Mouse (Mus musculus) heart, embryonic 10.5 days (tissue): ENCODE results near the gene Adgrl2. TPM values are rescaled to one million over a fixed set of nuclear protein-coding genes. Genes with fewer than 3 reads are reported as not detected.

Experiments
- DNase-seq: peaks from one replicate; pipeline ENCODE4 v3.0.0-alpha.2; 2017; ENCODE audit warnings: low spot score
- H3K27ac ChIP-seq: fragments of 300-500 bp; sonication (generic); 2 replicates; pipeline ENCODE4 v1.5.1; 2016; ENCODE audit warnings: mild to moderate bottlenecking
- H3K27me3 ChIP-seq: fragments of 300-500 bp; sonication (generic); 2 replicates; pipeline ENCODE4 v1.6.1; 2016; ENCODE audit warnings: mild to moderate bottlenecking; ENCODE audit not compliant: poor library complexity, insufficient read depth, severe bottlenecking
- H3K36me3 ChIP-seq: fragments of 300-500 bp; sonication (generic); 2 replicates; pipeline ENCODE4 v1.6.1; 2016; ENCODE audit warnings: mild to moderate bottlenecking, moderate library complexity
- H3K4me1 ChIP-seq: fragments of 300-500 bp; sonication (generic); 2 replicates; pipeline ENCODE4 v1.6.1; 2016; ENCODE audit warnings: mild to moderate bottlenecking
- H3K4me3 ChIP-seq: fragments of 300-500 bp; sonication (generic); 2 replicates; pipeline ENCODE4 v1.5.1; 2016; ENCODE audit warnings: mild to moderate bottlenecking, moderate library complexity
- H3K9me3 ChIP-seq: fragments of 300-500 bp; sonication (generic); 2 replicates; pipeline ENCODE4 v1.6.1; 2016; ENCODE audit warnings: mild to moderate bottlenecking, moderate library complexity
- WGBS: fragments of 180-500 bp; shearing (Covaris S2); methylation state at CpG from one replicate; pipeline ENCODE4 v1.1.7; 2016; 5-methylcytosine and 5-hydroxymethylcytosine counted together
- polyA plus RNA-seq: library from polyadenylated mRNA; unstranded; fragments of >200 nt; fragmentation: Nextera tagmentation; extraction: Ambion mirVana; gene quantifications from 2 replicates; pipeline ENCODE4 v1.2.1, GENCODE M21; 2016

Gene Adgrl2
- polyA plus RNA-seq, 1 experiment from 2014 or later = 45.0 TPM

DNA sequence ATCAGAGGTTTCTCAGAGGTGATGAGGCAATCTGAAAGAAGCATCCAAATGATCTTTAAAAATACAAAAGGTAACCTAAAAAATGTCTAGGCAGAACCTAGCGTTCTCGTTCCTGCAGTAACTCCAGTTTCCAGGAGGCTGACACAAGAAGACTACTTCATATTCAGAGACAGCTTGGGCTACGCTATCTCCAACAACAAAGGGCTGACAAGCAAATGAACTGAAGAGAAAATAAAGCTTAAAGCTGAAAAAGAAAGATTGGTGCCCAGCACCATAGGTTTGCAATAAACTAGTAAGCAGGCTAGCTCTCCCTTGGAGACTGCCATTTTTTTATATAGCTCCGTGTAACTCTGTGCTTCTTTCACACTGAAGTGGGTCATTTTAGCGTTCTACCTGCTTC lies 28.7 kb downstream of the Adgrl2 start:
- H3K27ac ChIP-seq = no peak overlapping the region
- H3K9me3 ChIP-seq = no peaks in the 10 kb centered on the region
- H3K4me1 ChIP-seq = peaks cover 47% of the 10 kb centered on the region
- WGBS = 78% methylated on average over 5 of the region's 5 CpGs
- H3K4me3 ChIP-seq = no peak overlapping the region
- no peaks in the 10 kb centered on the region for H3K36me3 ChIP-seq
- no peaks in the 10 kb centered on the region for H3K27me3 ChIP-seq
- no peak for DNase-seq

GRCm38 (mm10) chr3:148960751-148961289 lies 29.5 kb downstream of the Adgrl2 start:
- Histone ChIP-seq H3K4me3 (no peak overlapping the region), H3K36me3 (no peaks in the 10 kb centered on the region), H3K4me1 (peaks cover 46% of the 10 kb centered on the region), H3K27ac (peak overlapping the region; percentile 47), H3K9me3 (no peaks in the 10 kb centered on the region), H3K27me3 (no peaks in the 10 kb centered on the region)
- no peak for DNase-seq
- 48% methylated on average over 9 of the region's 9 CpGs for WGBS

DNA sequence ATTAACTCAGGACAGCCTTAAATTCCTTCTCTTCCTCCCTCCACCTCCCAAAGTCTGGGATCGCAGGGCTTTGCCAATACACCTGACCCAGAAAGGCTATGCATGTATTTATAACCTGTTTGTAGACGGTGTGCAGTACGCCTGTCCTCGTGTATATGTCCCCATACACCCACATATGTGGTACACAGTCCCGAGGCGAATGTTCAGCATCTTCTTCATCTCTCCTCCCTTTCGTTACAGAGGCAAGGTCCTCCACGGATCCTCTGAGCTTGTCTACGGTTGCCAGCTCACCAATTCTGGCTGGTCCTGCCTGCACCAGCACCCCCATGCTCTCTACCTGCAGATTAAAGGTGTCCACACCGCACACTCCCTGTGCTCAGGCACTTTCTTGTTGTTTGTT lies 30.1 kb downstream of the Adgrl2 start:
- WGBS = 85% methylated on average over 10 of the region's 10 CpGs

DNA sequence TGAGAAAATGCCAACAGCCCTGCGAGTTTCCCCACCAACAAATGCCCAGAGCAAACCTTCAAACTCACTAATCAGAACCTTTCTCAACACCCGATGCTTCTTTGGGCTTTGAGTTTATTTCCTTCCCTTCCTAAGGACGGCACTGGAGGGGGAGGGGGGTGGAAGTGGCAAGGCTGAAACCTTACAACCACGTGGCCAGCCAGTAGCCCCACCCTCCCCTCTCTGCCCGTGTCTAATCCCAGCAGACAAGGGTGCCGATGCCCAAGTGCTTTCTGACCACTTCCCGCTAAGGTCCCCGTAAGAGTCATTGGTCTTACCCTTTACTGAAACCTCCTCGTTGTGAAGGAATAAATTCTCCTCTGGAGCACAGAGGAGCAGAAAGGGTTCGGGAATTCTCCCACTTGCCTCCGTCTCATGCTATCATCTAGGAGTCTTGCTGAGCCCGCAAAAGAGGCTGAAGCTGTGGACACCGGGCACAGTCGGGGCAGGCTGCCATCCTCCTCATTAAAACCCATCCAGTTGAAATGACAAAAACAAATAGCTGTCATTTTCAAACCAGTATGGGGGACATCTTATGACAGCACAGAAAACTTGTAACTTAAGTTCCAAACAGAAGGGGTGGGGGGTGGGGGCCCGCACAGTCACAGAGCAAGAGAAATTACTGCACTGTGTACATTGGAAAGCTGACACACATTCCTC lies 30.9 kb downstream of the Adgrl2 start:
- Histone ChIP-seq H3K4me1 (peaks cover 50% of the 10 kb centered on the region), H3K27ac (peak overlapping the region; percentile 76), H3K27me3 (no peaks in the 10 kb centered on the region), H3K9me3 (no peaks in the 10 kb centered on the region), H3K36me3 (no peaks in the 10 kb centered on the region), H3K4me3 (peak overlapping the region; percentile 57)
- DNase-seq = no peak
- WGBS = 13% methylated on average over 15 of the region's 15 CpGs

More for the DNA sequence above, 30.1 kb downstream of the Adgrl2 start:
- no peaks in the 10 kb centered on the region for H3K27me3 ChIP-seq
- no peaks in the 10 kb centered on the region for H3K9me3 ChIP-seq
- no peak for DNase-seq
- H3K4me3 ChIP-seq = no peak overlapping the region
- H3K4me1 ChIP-seq = peaks cover 50% of the 10 kb centered on the region
- peak overlapping the region; percentile 47; the same call in 1 of the 2 replicates for H3K27ac ChIP-seq
- H3K36me3 ChIP-seq = no peaks in the 10 kb centered on the region

GRCm38 (mm10) chr3:148958714-148959113 lies 31.6 kb downstream of the Adgrl2 start:
- H3K27ac ChIP-seq = peak overlapping the region; percentile 76
- H3K4me3 ChIP-seq = peak overlapping the region; percentile 57
- H3K36me3 ChIP-seq = no peaks in the 10 kb centered on the region
- whole genome bisulfite sequencing = 35% methylated on average over 5 of the region's 5 CpGs
- H3K27me3 ChIP-seq = no peaks in the 10 kb centered on the region
- peaks cover 50% of the 10 kb centered on the region for H3K4me1 ChIP-seq
- no peak for DNase-seq
- no peaks in the 10 kb centered on the region for H3K9me3 ChIP-seq

GRCm38 (mm10) chr3:148958185-148958584 lies 32.2 kb downstream of the Adgrl2 start:
- WGBS = 69% methylated on average over 9 of the region's 9 CpGs

DNA sequence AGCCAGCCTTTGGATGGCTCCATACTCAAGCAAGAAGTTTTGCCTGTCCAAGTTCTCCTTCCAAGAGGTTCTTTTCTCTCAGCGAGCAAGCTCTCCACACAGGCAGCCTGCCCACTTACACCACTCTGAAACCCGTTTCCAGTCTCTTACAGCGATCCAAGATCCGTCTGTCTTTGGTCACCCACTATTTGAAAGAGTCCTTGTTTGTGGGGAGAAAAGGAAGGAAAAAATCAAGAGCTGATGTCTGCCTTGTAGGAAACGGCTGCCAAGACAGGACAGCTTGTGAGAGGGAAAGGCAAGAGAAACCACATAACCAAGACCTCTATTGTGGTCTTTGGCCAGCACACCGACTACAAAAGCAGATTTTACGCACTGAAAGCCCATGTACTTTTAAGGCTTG lies 33.5 kb downstream of the Adgrl2 start:
- Histone ChIP-seq H3K27ac (no peak overlapping the region), H3K36me3 (peaks cover 12% of the 10 kb centered on the region; the same call in 1 of the 2 replicates), H3K4me1 (peaks cover 50% of the 10 kb centered on the region), H3K27me3 (no peaks in the 10 kb centered on the region), H3K9me3 (no peaks in the 10 kb centered on the region), H3K4me3 (no peak overlapping the region)
- WGBS = 66% methylated on average over 7 of the region's 7 CpGs
- no peak for DNase-seq

More at GRCm38 (mm10) chr3:148958185-148958584, 32.2 kb downstream of the Adgrl2 start:
- H3K36me3 ChIP-seq = 0 out of 2 replicates have a peak, but pooled peaks cover under 1% of the 10 kb centered on the region
- H3K9me3 ChIP-seq = no peaks in the 10 kb centered on the region
- H3K27ac ChIP-seq = no peak overlapping the region
- H3K4me3 ChIP-seq = no peak overlapping the region
- H3K4me1 ChIP-seq = peaks cover 50% of the 10 kb centered on the region
- DNase-seq = no peak
- no peaks in the 10 kb centered on the region for H3K27me3 ChIP-seq

- WGBS = 82% methylated on average over 8 of the region's 8 CpGs
- H3K36me3 ChIP-seq = peaks cover 12% of the 10 kb centered on the region; the same call in 1 of the 2 replicates
- H3K4me1 ChIP-seq = peaks cover 18% of the 10 kb centered on the region
- H3K4me3 ChIP-seq = no peak overlapping the region
- H3K27ac ChIP-seq = no peak overlapping the region
- DNase-seq = no peak
- no peaks in the 10 kb centered on the region for H3K27me3 ChIP-seq
- H3K9me3 ChIP-seq = no peaks in the 10 kb centered on the region
These were observed 40.6 kb downstream of the Adgrl2 start for GRCm38 (mm10) chr3:148949796-148950195.

DNA sequence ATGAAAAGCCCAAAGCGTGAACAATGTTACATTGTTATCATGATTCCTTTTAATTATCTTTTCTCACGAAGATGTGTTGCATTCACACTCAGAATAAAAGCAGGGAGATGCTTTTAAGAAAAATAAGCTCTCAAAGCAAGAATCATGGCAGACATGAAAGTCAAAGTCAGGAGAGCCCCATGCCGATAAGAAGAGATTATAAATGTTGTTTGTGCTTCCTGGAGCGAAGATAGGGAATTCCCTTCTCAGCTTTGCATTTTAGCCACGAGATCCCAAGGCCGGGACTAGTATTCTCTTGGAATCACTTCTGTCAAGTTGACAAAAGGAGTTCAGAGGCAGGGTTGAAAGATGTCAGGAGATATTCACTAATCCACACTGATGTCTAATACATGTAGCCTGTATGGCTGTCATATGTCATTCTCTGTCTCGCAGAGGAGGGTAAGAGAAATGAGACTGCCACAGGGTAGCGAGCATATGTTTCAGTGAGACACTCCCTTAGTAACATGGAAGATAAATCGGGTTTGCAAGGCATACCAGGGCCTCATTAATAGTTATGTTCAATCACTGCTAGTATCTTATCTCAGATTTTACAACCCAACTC lies 42.5 kb downstream of the Adgrl2 start:
- H3K27ac ChIP-seq = no peak overlapping the region
- WGBS = 42% methylated on average over 9 of the region's 9 CpGs

DNA sequence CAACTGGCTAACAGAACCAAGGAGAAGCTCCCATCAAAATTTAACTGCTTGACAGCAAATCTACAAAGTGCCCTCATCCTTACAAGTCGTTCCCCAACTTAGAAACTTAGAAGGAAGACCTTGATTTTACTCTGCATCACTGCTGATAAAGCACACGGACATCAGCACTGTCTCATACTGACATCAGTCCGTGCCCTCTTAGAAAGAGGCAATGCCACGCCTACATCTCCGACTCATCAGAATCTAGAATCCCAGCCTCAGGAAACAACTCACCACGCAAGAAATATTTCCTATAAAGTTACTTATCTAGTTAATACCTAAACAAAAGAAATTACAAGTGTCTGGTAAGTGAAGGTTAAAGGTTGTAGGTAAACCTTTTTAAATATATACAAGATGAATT lies 43.1 kb downstream of the Adgrl2 start:
- Histone ChIP-seq H3K27me3 (no peaks in the 10 kb centered on the region), H3K4me3 (no peak overlapping the region), H3K9me3 (no peaks in the 10 kb centered on the region), H3K36me3 (peaks cover 3% of the 10 kb centered on the region; the same call in 1 of the 2 replicates), H3K27ac (no peak overlapping the region), H3K4me1 (peaks cover 35% of the 10 kb centered on the region)
- DNase-seq = no peak
- 43% methylated on average over 6 of the region's 6 CpGs for WGBS

More for the DNA sequence above, 42.5 kb downstream of the Adgrl2 start:
- Histone ChIP-seq H3K4me1 (peaks cover 30% of the 10 kb centered on the region), H3K36me3 (peaks cover 9% of the 10 kb centered on the region; the same call in 1 of the 2 replicates), H3K27me3 (no peaks in the 10 kb centered on the region), H3K4me3 (no peak overlapping the region), H3K9me3 (no peaks in the 10 kb centered on the region)
- DNase-seq = no peak

GRCm38 (mm10) chr3:148945534-148945933 lies 44.8 kb downstream of the Adgrl2 start:
- Histone ChIP-seq H3K36me3 (no peaks in the 10 kb centered on the region), H3K4me1 (peaks cover 38% of the 10 kb centered on the region), H3K27ac (peak overlapping the region; percentile 67; the same call in 1 of the 2 replicates), H3K4me3 (peak overlapping the region; percentile 33; the same call in 1 of the 2 replicates), H3K27me3 (no peaks in the 10 kb centered on the region), H3K9me3 (no peaks in the 10 kb centered on the region)
- DNase-seq = no peak
- WGBS = 20% methylated on average over 8 of the region's 8 CpGs

- no peak overlapping the region for H3K27ac ChIP-seq
- no peaks in the 10 kb centered on the region for H3K27me3 ChIP-seq
- WGBS = 22% methylated on average over 7 of the region's 7 CpGs
- H3K9me3 ChIP-seq = no peaks in the 10 kb centered on the region
- peaks cover 53% of the 10 kb centered on the region for H3K4me1 ChIP-seq
- no peak for DNase-seq
- H3K36me3 ChIP-seq = no peaks in the 10 kb centered on the region
- no peak overlapping the region; the same call in 1 of the 2 replicates for H3K4me3 ChIP-seq
These were observed 50.9 kb downstream of the Adgrl2 start for GRCm38 (mm10) chr3:148939457-148939856.

GRCm38 (mm10) chr3:148935056-148935455 lies 55.3 kb downstream of the Adgrl2 start:
- WGBS = 75% methylated on average over 9 of the region's 9 CpGs
- H3K27ac ChIP-seq = no peak overlapping the region

More at GRCm38 (mm10) chr3:148935056-148935455, 55.3 kb downstream of the Adgrl2 start:
- 0 out of 2 replicates have a peak, but pooled peaks cover 2% of the 10 kb centered on the region for H3K36me3 ChIP-seq
- H3K4me3 ChIP-seq = no peak overlapping the region
- H3K27me3 ChIP-seq = no peaks in the 10 kb centered on the region
- H3K4me1 ChIP-seq = peaks cover 38% of the 10 kb centered on the region
- no peaks in the 10 kb centered on the region for H3K9me3 ChIP-seq
- no peak for DNase-seq
